Mouse (Mus musculus) stomach, postnatal 0 days (tissue): Measurements from ENCODE around the gene Ncaph. TPM values are rescaled to one million over a fixed set of nuclear protein-coding genes. Genes with fewer than 3 reads are reported as not detected.

Experiments
- ATAC-seq: fragments of 200-750 bp; cut with Nextera tagmentation; 2 replicates; pipeline ENCODE4 v1.8.0; 2017; ENCODE audit not compliant: low FRiP score, low TSS enrichment
- DNase-seq: peaks from one replicate; pipeline ENCODE4 v3.0.0-alpha.2; 2016; ENCODE audit warnings: low spot score
- H3K27ac ChIP-seq: fragments of 300-500 bp; sonication (generic); replicated peaks from 2 replicates; pipeline ENCODE4 v1.5.1; 2014; ENCODE audit warnings: mild to moderate bottlenecking, control low read depth
- H3K27me3 ChIP-seq: fragments of 300-500 bp; sonication (generic); 2 replicates; pipeline ENCODE4 v1.6.1; 2014; ENCODE audit warnings: low read length; ENCODE audit not compliant: control insufficient read depth, insufficient read depth
- H3K36me3 ChIP-seq: fragments of 300-500 bp; sonication (generic); 2 replicates; pipeline ENCODE4 v1.6.1; 2014; ENCODE audit warnings: low read length, mixed read lengths; ENCODE audit not compliant: control insufficient read depth, insufficient read depth
- H3K4me1 ChIP-seq: fragments of 300-500 bp; sonication (generic); replicated peaks from 2 replicates; pipeline ENCODE4 v1.6.1; 2014; ENCODE audit warnings: antibody characterized with exemption; ENCODE audit not compliant: control insufficient read depth, insufficient read depth
- H3K4me2 ChIP-seq: fragments of 300-500 bp; sonication (generic); replicated peaks from 2 replicates; pipeline ENCODE4 v1.6.1; 2014; ENCODE audit warnings: low read depth, mild to moderate bottlenecking, control low read depth, moderate library complexity
- H3K4me3 ChIP-seq: fragments of 300-500 bp; sonication (generic); 2 replicates; pipeline ENCODE4 v1.5.1; 2014; ENCODE audit warnings: low read depth, low read length, control low read depth
- H3K9ac ChIP-seq: fragments of 300-500 bp; sonication (generic); 2 replicates; pipeline ENCODE4 v1.6.1; 2014; ENCODE audit warnings: mild to moderate bottlenecking, low read length, control low read depth, mixed read lengths
- H3K9me3 ChIP-seq: fragments of 300-500 bp; sonication (generic); 2 replicates; pipeline ENCODE4 v1.6.1; 2016; ENCODE audit warnings: low read length; ENCODE audit not compliant: control insufficient read depth
- CTCF ChIP-seq: IDR thresholded peaks from 2 replicates; pipeline ENCODE4 v1.5.1; 2016; ENCODE audit warnings: antibody characterized with exemption, low read depth, mild to moderate bottlenecking, moderate library complexity
- EP300 ChIP-seq: optimal IDR thresholded peaks from 2 replicates; pipeline ENCODE3; 2016; ENCODE audit warnings: antibody characterized with exemption
- WGBS: fragments of 180-500 bp; shearing (Covaris S2); extraction: QIAGEN DNeasy Blood & Tissue Kit; methylation state at CpG from one replicate; pipeline ENCODE4 v1.1.7; 2014; 5-methylcytosine and 5-hydroxymethylcytosine counted together
- polyA plus RNA-seq: library from polyadenylated mRNA; unstranded; fragments of >200 nt; fragmentation: Nextera tagmentation; extraction: Ambion mirVana; gene quantifications from 2 replicates; pipeline ENCODE4 v1.2.1, GENCODE M21; 2015

The Ncaph gene
- polyA plus RNA-seq, 1 experiment from 2014 or later: 18.3 TPM

DNA sequence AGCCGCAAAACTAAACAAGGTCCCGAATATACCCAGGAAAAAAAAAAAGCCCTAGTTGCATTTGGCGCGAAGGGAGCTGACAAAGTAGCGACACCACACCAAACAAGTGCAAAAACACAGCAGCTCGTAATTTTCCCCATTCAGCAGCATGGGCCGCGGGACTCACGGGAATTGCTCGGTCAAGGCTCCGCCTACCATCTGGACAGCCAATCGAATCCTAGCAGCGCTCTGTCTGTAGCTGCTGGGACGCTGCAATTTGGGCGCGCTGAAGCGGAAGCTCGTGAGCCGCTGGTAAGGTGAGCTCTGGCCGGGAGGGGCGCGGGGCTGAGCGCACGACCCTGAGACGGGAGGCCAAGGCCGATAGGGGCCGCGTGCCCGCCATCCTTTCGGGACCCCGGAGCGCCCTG is 63.3 kb downstream of the Ncaph start, which contains the start of gene Blvra:
Gene Blvra (plus strand): TSS at position 231 of the 407 bp plus-strand sequence.
- DNase-seq: peak; percentile 91
- ATAC-seq: peak; percentile 98
- Histone ChIP-seq H3K27ac (peak within 1 kb of the TSS; percentile 53; the same call in 1 of the 2 replicates), H3K4me1 (no peaks in the 10 kb centered on the region), H3K9ac (peak within 1 kb of the TSS; percentile 68), H3K4me3 (peak within 1 kb of the TSS; percentile 66), H3K36me3 (peaks cover 6% of the 10 kb centered on the region; the same call in 1 of the 2 replicates), H3K4me2 (peak within 1 kb of the TSS; percentile 64), H3K27me3 (no peaks in the 10 kb centered on the region), H3K9me3 (no peaks in the 10 kb centered on the region)
- TF ChIP-seq EP300: no peak
- TF ChIP-seq CTCF: peak; percentile 32
- WGBS: under 1% methylated on average over 32 of the region's 32 CpGs

DNA sequence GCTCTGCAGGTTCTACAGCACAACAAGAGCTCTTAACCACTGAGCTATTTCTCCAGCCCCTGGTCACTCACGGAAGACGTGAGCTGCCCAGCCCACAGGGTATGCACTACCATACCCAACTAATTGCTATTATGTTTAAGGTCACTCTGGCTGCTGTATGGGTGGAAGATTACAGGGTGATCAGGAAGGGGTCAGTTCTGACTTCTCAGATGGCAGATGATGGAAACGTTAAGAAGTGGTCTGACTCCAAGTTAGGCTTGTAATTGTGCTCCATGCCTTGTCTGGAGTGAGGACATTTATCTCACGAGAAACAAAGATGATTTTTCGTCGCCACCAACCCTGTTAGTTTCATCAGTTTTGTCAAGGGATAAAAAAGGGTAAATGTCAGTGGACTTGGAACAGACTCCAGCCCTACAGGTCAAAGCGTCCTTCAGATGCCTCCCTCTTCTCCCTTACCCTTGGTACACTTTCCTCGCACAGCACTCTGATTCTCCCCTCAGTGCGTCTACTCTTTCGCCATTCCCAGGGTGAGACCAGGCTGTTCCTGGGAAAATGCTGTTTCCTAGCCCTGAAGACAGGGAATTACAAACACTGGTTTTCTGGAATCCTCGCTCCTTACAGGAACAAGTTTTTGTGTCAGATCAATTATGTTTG is 63.8 kb downstream of the Ncaph start:
- Histone ChIP-seq H3K4me1 (no peaks in the 10 kb centered on the region), H3K27ac (peak overlapping the region; percentile 53; the same call in 1 of the 2 replicates), H3K27me3 (no peaks in the 10 kb centered on the region), H3K4me2 (peak overlapping the region; percentile 64), H3K4me3 (peak overlapping the region; percentile 66), H3K9ac (peak overlapping the region; percentile 47), H3K36me3 (peaks cover 6% of the 10 kb centered on the region; the same call in 1 of the 2 replicates), H3K9me3 (no peaks in the 10 kb centered on the region)
- WGBS: 17% methylated on average over 11 of the region's 11 CpGs
- ATAC-seq: no peak
- TF ChIP-seq EP300 (no peak), CTCF (no peak)
- peak; percentile 17 for DNase-seq

DNA sequence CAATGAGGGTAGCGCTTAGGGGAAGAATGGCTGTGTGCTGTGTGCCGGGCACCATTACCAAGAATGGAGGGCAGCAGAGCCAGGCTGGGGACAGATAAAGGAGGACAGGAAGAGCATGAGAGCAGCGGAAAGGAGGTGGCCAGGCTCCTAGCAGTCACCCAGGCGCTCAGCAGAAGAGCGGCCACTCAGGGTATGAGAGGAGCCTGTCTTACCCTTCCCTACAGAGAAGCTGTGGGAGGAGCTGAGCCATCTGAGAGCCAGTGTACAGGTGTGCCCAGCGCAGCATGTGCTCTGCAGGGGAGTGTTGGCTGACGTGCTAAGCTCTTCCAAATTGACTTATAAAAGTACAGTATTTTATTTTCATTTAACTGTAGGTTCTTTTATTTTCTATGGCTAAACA is 64.9 kb downstream of the Ncaph start:
- TF ChIP-seq EP300: no peak
- TF ChIP-seq CTCF: no peak
- no peak overlapping the region for H3K9ac ChIP-seq
- 84% methylated on average over 7 of the region's 7 CpGs for WGBS
- DNase-seq: no peak
- H3K4me1 ChIP-seq: no peaks in the 10 kb centered on the region
- H3K4me2 ChIP-seq: no peak overlapping the region
- H3K4me3 ChIP-seq: no peak overlapping the region
- H3K9me3 ChIP-seq: no peaks in the 10 kb centered on the region
- H3K36me3 ChIP-seq: peaks cover 6% of the 10 kb centered on the region; the same call in 1 of the 2 replicates
- no peak overlapping the region for H3K27ac ChIP-seq
- ATAC-seq: no peak
- no peaks in the 10 kb centered on the region for H3K27me3 ChIP-seq

DNA sequence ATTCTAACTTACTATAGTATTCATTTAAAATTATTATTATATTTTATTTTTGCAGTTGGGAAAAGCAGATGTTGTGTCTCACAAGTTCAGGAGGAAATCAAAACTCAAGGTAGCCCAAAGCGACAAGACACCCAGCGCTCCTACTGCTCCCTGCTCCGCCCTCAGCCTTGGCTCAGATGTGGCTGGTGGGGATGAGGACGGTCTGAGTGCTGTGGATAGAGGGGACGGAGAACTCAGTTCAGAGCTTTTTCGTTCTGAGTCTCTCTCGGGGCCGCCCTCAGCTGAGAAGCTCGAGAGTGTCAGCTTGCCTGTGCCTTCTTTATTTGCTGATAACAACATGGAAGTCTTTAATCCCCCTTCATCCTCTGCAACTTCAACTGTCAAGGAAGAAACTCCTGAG is 72.3 kb downstream of the Ncaph start:
- H3K4me3 ChIP-seq: no peak overlapping the region
- H3K9me3 ChIP-seq: no peaks in the 10 kb centered on the region
- WGBS: 95% methylated on average over 9 of the region's 9 CpGs
- peaks cover 20% of the 10 kb centered on the region for H3K36me3 ChIP-seq
- no peak for DNase-seq
- H3K4me2 ChIP-seq: no peak overlapping the region
- no peak overlapping the region for H3K27ac ChIP-seq
- H3K9ac ChIP-seq: no peak overlapping the region
- no peak for TF ChIP-seq CTCF
- TF ChIP-seq EP300: no peak
- no peaks in the 10 kb centered on the region for H3K27me3 ChIP-seq
- ATAC-seq: no peak
- no peaks in the 10 kb centered on the region for H3K4me1 ChIP-seq

Other genes starting within 250 kb of the Ncaph start
- 43.4 and 44.8 TPM in 2 replicates for gene Sppl2a, start 200.7 kb downstream of the Ncaph start, polyA plus RNA-seq
- gene Ap4e1, start 125.2 kb downstream of the Ncaph start, polyA plus RNA-seq: 3.6 and 3.9 TPM in 2 replicates
- gene Blvra, start 63.3 kb downstream of the Ncaph start, polyA plus RNA-seq: 46.2 and 47.8 TPM in 2 replicates
- gene Itpripl1, start 9.5 kb upstream of the Ncaph start, polyA plus RNA-seq: 16.9 and 18.3 TPM in 2 replicates
- 1.7 and 1.8 TPM in 2 replicates for gene 1810024B03Rik, start 74.3 kb upstream of the Ncaph start, polyA plus RNA-seq
- gene Snrnp200, start 74.4 kb upstream of the Ncaph start, polyA plus RNA-seq: 13.8 and 16.9 TPM in 2 replicates
- gene Ciao1, start 113.9 kb upstream of the Ncaph start, polyA plus RNA-seq: 41.6 and 42.0 TPM in 2 replicates
- 27.0 and 27.1 TPM in 2 replicates for gene Tmem127, start 114.0 kb upstream of the Ncaph start, polyA plus RNA-seq
- gene Stard7, start 136.3 kb upstream of the Ncaph start, polyA plus RNA-seq: 57.3 and 62.7 TPM in 2 replicates
- gene Dusp2, start 202.2 kb upstream of the Ncaph start, polyA plus RNA-seq: 2.6 and 3.2 TPM in 2 replicates
- gene Astl, start 204.7 kb upstream of the Ncaph start, polyA plus RNA-seq: not detected in 2 replicates
- gene Adra2b, start 229.3 kb upstream of the Ncaph start, polyA plus RNA-seq: 0.36 and 0.57 TPM in 2 replicates